Mouse (Mus musculus) heart, postnatal 0 days (tissue): ENCODE data around the gene Kcnj10.

Source experiments
- CTCF ChIP-seq: IDR thresholded peaks from 2 replicates; pipeline ENCODE4 v1.5.1; 2016; ENCODE audit warnings: antibody characterized with exemption, control low read depth, low read depth
- EP300 ChIP-seq: IDR thresholded peaks from 2 replicates; pipeline ENCODE4 v1.6.1; 2016; ENCODE audit warnings: antibody characterized with exemption, low read depth

DNA sequence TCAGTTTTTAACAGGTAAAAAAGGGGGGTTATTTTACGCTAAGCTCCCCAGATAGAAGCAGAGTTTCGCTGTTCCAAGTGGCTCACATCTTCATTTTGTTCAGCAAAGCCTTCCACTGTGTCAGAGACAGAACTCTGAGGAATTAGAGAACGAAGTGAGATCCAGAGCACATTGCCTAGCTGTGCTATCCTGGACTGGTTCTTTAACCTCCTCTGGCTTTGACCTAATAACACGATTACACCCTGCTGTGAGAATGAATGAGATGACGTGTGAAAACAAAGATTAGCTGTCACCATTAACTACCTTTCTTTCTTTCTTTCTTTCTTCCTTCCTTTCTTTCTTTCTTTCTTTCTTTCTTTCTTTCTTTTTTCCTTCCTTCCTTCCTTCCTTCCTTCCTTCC is 68.4 kb downstream of the Kcnj10 start:
- TF ChIP-seq CTCF: no peak
- no peak for TF ChIP-seq EP300
